Mouse (Mus musculus) colon, adult 2 months (tissue): ENCODE measurements around the gene Adrb1. TPM values are rescaled to one million over a fixed set of nuclear protein-coding genes. Genes with fewer than 3 reads are reported as not detected.

ENCODE experiments used
- polyA plus RNA-seq: library from polyadenylated mRNA; depleted of rRNA; stranded (reverse); fragments of >200 nt; gene quantifications from 2 replicates; pipeline ENCODE4 v1.2.3, GENCODE M21; 2012; rRNA removed

Gene Adrb1
- polyA plus RNA-seq, result 7.7 and 10.9 TPM in 2 replicates

GRCm38 (mm10) chr19:56721387-56722211 is at the start of gene Adrb1:
TSS of gene Adrb1 (plus strand) at chr19:56722199.

Other genes starting within 250 kb of the Adrb1 start
- 4.1 and 4.5 TPM in 2 replicates for gene Dclre1a, start 174.0 kb upstream of the Adrb1 start, polyA plus RNA-seq
- gene Nhlrc2, start 173.9 kb upstream of the Adrb1 start, polyA plus RNA-seq, result 9.9 and 10.9 TPM in 2 replicates
- gene Ccdc186, start 100.0 kb downstream of the Adrb1 start, polyA plus RNA-seq, result 3.7 and 5.0 TPM in 2 replicates
- 0.38 and 0.50 TPM in 2 replicates for gene Tdrd1, start 104.0 kb downstream of the Adrb1 start, polyA plus RNA-seq
- 0.50 and 0.52 TPM in 2 replicates for gene Vwa2, start 152.1 kb downstream of the Adrb1 start, polyA plus RNA-seq